Mouse (Mus musculus) stomach, postnatal 0 days (tissue): ENCODE data around the gene Wrap53. TPM values are rescaled to one million over a fixed set of nuclear protein-coding genes. Genes with fewer than 3 reads are reported as not detected.
"Not testable (repeated sequence)": the region's sequence is repeated elsewhere in the genome, so short reads cannot be mapped to it uniquely, and the experiment has no call there.

Experiments used
- ATAC-seq: fragments of 200-750 bp; cut with Nextera tagmentation; 2 replicates; pipeline ENCODE4 v1.8.0; 2017; ENCODE audit not compliant: low FRiP score, low TSS enrichment
- DNase-seq: peaks from one replicate; pipeline ENCODE4 v3.0.0-alpha.2; 2016; ENCODE audit warnings: low spot score
- H3K27ac ChIP-seq: fragments of 300-500 bp; sonication (generic); replicated peaks from 2 replicates; pipeline ENCODE4 v1.5.1; 2014; ENCODE audit warnings: mild to moderate bottlenecking, control low read depth
- H3K27me3 ChIP-seq: fragments of 300-500 bp; sonication (generic); 2 replicates; pipeline ENCODE4 v1.6.1; 2014; ENCODE audit warnings: low read length; ENCODE audit not compliant: control insufficient read depth, insufficient read depth
- H3K36me3 ChIP-seq: fragments of 300-500 bp; sonication (generic); 2 replicates; pipeline ENCODE4 v1.6.1; 2014; ENCODE audit warnings: low read length, mixed read lengths; ENCODE audit not compliant: control insufficient read depth, insufficient read depth
- H3K4me1 ChIP-seq: fragments of 300-500 bp; sonication (generic); replicated peaks from 2 replicates; pipeline ENCODE4 v1.6.1; 2014; ENCODE audit warnings: antibody characterized with exemption; ENCODE audit not compliant: control insufficient read depth, insufficient read depth
- H3K4me2 ChIP-seq: fragments of 300-500 bp; sonication (generic); replicated peaks from 2 replicates; pipeline ENCODE4 v1.6.1; 2014; ENCODE audit warnings: low read depth, mild to moderate bottlenecking, control low read depth, moderate library complexity
- H3K4me3 ChIP-seq: fragments of 300-500 bp; sonication (generic); 2 replicates; pipeline ENCODE4 v1.5.1; 2014; ENCODE audit warnings: low read depth, low read length, control low read depth
- H3K9ac ChIP-seq: fragments of 300-500 bp; sonication (generic); 2 replicates; pipeline ENCODE4 v1.6.1; 2014; ENCODE audit warnings: mild to moderate bottlenecking, low read length, control low read depth, mixed read lengths
- H3K9me3 ChIP-seq: fragments of 300-500 bp; sonication (generic); 2 replicates; pipeline ENCODE4 v1.6.1; 2016; ENCODE audit warnings: low read length; ENCODE audit not compliant: control insufficient read depth
- CTCF ChIP-seq: IDR thresholded peaks from 2 replicates; pipeline ENCODE4 v1.5.1; 2016; ENCODE audit warnings: antibody characterized with exemption, low read depth, mild to moderate bottlenecking, moderate library complexity
- EP300 ChIP-seq: optimal IDR thresholded peaks from 2 replicates; pipeline ENCODE3; 2016; ENCODE audit warnings: antibody characterized with exemption
- WGBS: fragments of 180-500 bp; shearing (Covaris S2); extraction: QIAGEN DNeasy Blood & Tissue Kit; methylation state at CpG from one replicate; pipeline ENCODE4 v1.1.7; 2014; 5-methylcytosine and 5-hydroxymethylcytosine counted together
- polyA plus RNA-seq: library from polyadenylated mRNA; unstranded; fragments of >200 nt; fragmentation: Nextera tagmentation; extraction: Ambion mirVana; gene quantifications from 2 replicates; pipeline ENCODE4 v1.2.1, GENCODE M21; 2015

The Wrap53 gene
- polyA plus RNA-seq, 1 experiment from 2014 or later: 9.0 TPM

DNA sequence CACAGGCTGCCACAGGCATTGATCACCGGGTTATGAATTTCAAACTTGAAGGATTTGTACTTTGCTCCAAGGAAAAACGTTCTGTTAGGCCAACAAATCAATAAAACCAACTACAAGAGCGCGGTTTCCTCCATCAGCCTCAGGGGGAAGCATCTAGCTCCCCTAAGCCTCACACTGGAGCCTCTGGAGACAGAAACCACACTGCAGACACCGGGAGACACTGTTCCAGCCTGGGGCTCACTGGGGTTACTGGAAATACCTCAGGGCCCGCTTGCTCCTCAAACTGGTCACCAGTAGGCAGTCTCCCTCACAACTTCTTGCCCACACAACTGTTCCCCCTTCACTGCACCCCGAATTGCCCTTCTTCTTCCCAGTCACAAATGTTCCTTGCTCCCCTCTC, 34.1 kb downstream of the Wrap53 start:
- Histone ChIP-seq H3K9me3 (no peaks in the 10 kb centered on the region), H3K36me3 (no peaks in the 10 kb centered on the region), H3K27me3 (no peaks in the 10 kb centered on the region), H3K9ac (peak overlapping the region; percentile 67; the same call in 1 of the 2 replicates), H3K4me2 (peak overlapping the region; percentile 97), H3K4me3 (peak overlapping the region; percentile 52), H3K4me1 (no peaks in the 10 kb centered on the region), H3K27ac (peak overlapping the region; percentile 69)
- TF ChIP-seq CTCF (peak; percentile 6; the same call in 1 of the 2 replicates), EP300 (no peak)
- 17% methylated on average over 7 of the region's 7 CpGs for WGBS
- DNase-seq: no peak
- ATAC-seq: no peak

DNA sequence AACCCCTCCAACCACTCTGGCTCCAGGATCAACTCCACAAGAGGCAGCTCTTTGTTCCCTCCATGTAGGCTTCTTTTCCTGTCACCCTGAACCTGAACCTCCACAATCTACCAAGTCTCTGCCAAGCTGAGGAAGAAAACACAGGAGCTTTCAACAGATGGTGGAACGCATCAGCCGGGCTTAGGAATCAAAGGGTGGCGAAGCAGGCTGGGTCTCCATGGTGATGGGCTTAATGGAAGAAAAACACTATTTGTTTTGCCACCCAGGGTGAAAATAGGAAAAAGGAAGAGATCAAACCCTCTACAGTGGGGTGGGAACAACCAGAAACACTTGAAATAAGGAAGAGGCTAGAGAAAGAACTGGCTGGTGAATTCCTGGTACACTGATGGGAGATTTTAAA, 36.5 kb downstream of the Wrap53 start:
- TF ChIP-seq CTCF (no peak), EP300 (no peak)
- no peaks in the 10 kb centered on the region for H3K36me3 ChIP-seq
- no peak overlapping the region for H3K4me3 ChIP-seq
- H3K27me3 ChIP-seq: no peaks in the 10 kb centered on the region
- no peaks in the 10 kb centered on the region for H3K9me3 ChIP-seq
- no peak overlapping the region for H3K9ac ChIP-seq
- ATAC-seq (no peak), DNase-seq (no peak)
- H3K4me2 ChIP-seq: no peak overlapping the region
- no peaks in the 10 kb centered on the region for H3K4me1 ChIP-seq
- no peak overlapping the region for H3K27ac ChIP-seq
- WGBS: 38% methylated on average over 3 of the region's 3 CpGs

DNA sequence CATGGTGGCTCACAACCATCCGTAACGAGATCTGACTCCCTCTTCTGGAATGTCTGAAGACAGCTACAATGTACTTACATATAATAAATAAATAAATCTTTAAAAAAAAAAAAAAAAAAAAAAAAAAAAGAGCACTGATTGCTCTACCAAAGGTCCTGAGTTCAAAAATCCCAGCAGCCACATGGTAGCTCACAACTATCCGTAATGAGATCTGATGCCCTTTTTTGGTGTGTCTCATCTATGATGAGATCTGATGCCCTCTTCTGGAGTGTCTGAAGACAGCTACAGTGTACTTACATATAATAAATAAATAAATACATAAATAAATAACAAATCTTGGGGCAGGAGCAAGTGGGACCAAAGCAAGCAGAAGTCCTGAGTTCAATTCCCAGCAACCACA, 38.3 kb downstream of the Wrap53 start:
- H3K9me3 ChIP-seq, H3K9ac ChIP-seq, H3K27ac ChIP-seq, H3K4me3 ChIP-seq, H3K4me1 ChIP-seq, H3K27me3 ChIP-seq, H3K4me2 ChIP-seq, H3K36me3 ChIP-seq, ATAC-seq, DNase-seq: not testable (repeated sequence)
- WGBS: 81% methylated on average over 1 of the region's 3 CpGs

DNA sequence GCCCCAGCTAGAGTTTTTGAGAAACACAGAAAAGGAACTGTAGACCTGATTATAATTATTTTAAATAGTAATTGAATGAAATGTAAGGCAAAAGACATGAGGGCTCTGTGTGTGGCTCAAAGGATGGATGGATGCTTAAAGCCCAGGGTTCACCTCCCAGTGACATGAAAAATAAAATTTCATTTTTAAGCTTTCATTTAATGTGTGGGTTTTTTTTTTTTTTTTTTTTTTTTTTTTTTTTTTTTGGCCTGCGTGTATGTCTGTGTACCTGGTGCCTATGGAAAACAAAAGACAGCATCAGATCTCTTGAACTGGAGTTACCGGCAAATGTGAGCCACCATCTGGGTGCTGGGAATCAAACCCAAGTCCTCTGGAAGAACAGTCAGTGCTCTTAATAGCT, 39.4 kb downstream of the Wrap53 start:
- WGBS: 90% methylated on average over 2 of the region's 2 CpGs
- Histone ChIP-seq H3K9ac (no peak overlapping the region), H3K27me3 (no peaks in the 10 kb centered on the region), H3K4me1 (no peaks in the 10 kb centered on the region), H3K4me3 (no peak overlapping the region), H3K4me2 (no peak overlapping the region), H3K9me3 (no peaks in the 10 kb centered on the region), H3K36me3 (no peaks in the 10 kb centered on the region), H3K27ac (no peak overlapping the region)
- DNase-seq: no peak
- no peak for ATAC-seq
- TF ChIP-seq CTCF (no peak), EP300 (no peak)

DNA sequence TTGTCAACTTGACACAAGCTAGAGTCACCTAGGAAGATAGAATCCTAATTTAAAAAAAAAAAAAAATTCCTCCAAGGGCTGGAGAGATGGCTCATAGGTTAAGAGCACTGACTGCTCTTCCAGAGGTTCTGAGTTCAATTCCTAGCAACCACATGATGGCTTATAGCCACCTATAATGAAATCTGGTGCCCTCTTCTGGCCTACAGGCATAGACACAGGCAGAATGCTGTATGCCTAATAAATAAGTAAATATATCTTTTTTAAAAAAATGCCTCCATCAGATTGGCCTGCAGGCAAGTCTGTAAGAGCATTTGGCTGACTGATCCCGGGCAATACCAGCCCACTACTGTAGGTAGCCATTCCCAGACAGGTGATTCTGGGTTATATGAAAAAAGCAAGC, 45.1 kb downstream of the Wrap53 start:
- ATAC-seq (no peak), DNase-seq (no peak)
- no peaks in the 10 kb centered on the region for H3K9me3 ChIP-seq
- no peak overlapping the region for H3K27ac ChIP-seq
- H3K4me2 ChIP-seq: no peak overlapping the region
- H3K36me3 ChIP-seq: no peaks in the 10 kb centered on the region
- H3K4me3 ChIP-seq: no peak overlapping the region
- H3K4me1 ChIP-seq: no peaks in the 10 kb centered on the region
- TF ChIP-seq EP300 (no peak), CTCF (peak; percentile 54)
- no peak overlapping the region for H3K9ac ChIP-seq
- 64% methylated on average over 1 of the region's 1 CpGs for WGBS
- H3K27me3 ChIP-seq: no peaks in the 10 kb centered on the region

DNA sequence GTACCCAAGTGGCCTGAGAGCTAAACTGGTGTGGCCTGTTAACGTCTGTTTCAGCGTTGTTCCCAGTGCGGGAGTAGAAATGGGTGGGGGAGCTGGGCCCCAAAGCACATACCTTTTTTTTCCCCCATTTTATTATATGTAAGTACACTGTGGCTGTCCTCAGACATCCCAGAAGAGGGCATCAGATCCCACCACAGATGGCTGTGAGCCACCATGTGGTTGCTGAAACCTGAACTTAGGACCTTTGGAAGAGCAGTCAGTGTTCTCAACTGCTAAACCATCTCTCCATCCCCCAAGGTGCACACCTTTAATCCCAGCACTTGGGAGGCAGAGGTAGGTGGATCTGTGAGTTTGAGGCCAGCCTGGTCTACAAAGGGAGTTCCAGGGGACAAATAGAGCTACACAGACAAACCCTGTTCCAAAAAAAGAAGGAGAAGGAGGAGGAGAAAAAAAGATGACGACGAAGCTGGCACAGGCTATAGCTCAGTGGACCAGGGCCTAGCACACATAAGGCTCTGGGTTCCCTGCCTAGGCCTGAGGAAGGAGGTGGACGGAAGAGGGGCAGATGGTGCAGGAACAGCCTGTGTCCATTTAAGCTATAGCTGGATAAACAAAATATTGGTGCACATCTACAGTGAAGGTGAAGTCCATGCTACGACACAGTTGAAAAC, 47.4 kb downstream of the Wrap53 start:
- H3K4me2 ChIP-seq: no peak overlapping the region
- ATAC-seq: no peak
- H3K27me3 ChIP-seq: no peaks in the 10 kb centered on the region
- DNase-seq: no peak
- H3K36me3 ChIP-seq: no peaks in the 10 kb centered on the region
- H3K9me3 ChIP-seq: no peaks in the 10 kb centered on the region
- no peak overlapping the region for H3K4me3 ChIP-seq
- H3K9ac ChIP-seq: no peak overlapping the region
- no peaks in the 10 kb centered on the region for H3K4me1 ChIP-seq
- 76% methylated on average over 7 of the region's 7 CpGs for WGBS
- no peak overlapping the region for H3K27ac ChIP-seq
- 0 out of 2 replicates have a peak, but pooled peaks have one; percentile 10 for TF ChIP-seq CTCF
- TF ChIP-seq EP300: no peak
